Mouse (Mus musculus) thymus, postnatal 4 days (tissue): ENCODE data around the gene Mcts2.
"Not testable (repeated sequence)": the region's sequence is repeated elsewhere in the genome, so short reads cannot be mapped to it uniquely, and the experiment has no call there.

Source experiments
- DNase-seq: peaks from one replicate; pipeline ENCODE4 v3.0.0; 2021

The Mcts2 gene

DNA sequence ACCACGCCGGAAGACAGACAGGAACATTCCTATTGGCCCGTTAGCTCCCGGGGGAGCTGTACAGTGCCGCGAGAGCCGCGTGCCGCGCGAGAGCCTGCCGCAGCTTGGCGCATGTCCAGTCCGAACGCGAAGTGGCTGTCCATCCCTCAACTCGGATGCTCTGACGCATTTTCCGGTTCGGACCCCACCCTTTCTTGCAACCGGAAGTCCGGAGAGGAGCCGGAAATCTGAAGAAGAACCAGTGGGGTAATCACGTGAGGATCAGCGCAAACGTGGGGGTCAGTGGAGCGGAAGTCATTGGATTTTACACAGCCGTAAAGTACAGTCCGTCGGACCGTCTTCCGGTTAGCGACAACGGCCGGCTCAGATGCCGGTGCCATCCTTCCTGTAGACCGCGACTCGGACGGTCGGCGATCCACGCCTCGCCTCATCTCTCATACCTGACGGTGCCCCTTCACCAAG, at the start of gene Mcts2:
TSS of gene Mcts2 (plus strand) at position 230 of the 462 bp plus-strand sequence.
- peak; percentile 46 for DNase-seq

DNA sequence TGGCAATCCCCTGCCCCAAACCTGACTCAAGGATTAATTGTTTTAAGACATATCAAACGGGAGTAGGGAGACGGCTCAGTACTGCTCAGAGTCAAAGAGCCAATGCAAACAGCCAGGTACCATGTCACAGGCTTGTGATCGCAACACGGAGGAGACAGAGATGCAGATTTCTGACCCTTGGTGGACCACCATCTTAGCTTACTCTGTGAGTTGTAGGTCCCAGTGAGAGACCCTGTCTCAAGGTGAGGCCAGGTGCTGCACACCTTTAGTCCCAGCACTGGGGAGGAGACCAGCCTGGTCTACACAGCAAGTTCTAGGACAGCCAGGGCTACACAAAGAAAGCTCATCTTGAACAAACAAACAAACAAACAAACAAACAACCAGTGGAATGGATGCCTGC, 49.5 kb upstream of the Mcts2 start:
- DNase-seq: no peak

DNA sequence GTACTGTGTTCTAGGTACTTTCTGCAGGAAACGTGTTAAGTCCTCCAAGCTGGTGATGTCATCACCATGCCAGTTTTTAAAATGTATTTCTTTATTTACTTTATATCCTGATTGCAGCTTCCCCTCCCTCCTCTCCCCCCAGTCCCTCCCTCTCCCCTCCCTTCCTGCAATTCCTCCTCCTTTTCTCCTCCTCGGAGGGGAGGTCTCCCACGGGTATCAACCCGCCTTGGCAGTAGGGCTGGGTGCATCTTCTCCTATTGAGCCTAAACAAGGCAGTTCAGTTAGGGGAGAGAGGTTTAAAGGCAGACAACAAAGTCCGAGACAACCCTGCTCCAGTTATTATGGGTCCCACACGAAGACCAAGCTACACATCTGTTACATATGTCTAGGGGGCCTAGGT, 48.0 kb upstream of the Mcts2 start:
- DNase-seq: no peak

DNA sequence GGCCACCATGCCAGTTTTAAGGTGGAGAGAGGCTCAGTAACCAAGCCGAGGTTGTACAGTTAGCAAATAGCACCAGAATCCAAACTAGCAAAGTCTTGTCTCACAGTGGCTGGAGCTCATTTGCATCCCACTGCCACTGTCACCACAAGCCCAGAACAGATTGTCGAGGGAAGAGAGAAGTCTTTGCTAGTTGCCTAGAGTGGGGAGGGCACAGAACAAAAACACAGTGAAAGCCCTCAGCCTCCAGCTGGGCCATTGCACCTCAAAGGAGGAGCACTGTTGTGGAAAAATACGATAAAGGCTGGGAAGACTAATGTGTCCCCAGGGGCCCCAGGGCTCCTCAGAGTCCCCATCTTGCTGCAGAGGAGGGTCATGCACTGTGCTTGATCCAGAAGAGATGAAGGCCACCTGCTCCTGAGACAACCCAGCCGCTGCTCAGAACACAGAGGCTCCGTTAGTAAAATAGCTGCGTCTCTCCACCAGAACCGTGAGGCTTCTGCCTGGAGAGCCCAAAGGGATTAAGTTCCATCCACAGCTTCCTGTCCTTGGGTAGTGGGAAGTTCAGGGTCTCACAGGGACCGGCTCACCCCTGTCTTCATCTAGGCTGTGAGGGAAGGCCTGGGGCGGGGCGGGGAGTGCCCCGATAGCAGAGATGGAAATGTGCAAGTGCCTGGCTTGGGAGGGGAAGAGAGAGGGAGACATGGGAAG, 47.3 kb upstream of the Mcts2 start:
- no peak for DNase-seq

DNA sequence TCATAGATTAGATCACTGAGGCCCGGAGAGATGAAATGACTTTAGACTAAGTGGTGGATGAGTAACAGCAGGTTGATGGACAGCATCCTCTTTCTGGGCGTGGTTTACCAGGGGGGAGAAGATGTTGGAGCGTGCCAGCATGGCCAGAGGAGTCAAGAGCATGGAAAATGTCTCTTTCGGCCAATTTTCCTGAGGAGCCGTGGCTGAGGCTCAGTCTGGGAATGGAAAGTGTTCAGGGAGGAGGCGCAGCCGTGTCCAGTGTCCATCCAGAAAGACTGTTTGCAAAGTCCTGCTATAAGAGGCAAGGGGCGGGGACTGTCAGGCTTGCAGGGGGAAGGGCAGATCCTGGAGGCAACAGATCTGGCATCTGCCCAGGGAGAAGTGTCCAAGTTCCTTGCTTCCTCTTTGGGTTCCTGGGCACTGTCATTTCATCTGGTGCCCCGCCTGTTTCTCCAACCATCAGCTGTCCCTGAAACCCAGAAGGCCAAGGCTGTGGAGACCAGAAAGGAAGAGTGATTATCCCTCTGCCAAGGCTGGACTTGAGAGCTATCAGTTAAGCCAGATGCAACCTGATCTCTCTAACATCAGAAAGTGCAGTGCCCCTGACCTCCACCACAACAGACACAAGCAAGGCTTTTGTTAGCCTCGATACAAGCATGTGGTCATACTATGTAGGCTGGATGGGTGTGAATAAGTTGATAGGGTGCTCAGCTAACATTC, 33.8 kb upstream of the Mcts2 start:
- DNase-seq: no peak

DNA sequence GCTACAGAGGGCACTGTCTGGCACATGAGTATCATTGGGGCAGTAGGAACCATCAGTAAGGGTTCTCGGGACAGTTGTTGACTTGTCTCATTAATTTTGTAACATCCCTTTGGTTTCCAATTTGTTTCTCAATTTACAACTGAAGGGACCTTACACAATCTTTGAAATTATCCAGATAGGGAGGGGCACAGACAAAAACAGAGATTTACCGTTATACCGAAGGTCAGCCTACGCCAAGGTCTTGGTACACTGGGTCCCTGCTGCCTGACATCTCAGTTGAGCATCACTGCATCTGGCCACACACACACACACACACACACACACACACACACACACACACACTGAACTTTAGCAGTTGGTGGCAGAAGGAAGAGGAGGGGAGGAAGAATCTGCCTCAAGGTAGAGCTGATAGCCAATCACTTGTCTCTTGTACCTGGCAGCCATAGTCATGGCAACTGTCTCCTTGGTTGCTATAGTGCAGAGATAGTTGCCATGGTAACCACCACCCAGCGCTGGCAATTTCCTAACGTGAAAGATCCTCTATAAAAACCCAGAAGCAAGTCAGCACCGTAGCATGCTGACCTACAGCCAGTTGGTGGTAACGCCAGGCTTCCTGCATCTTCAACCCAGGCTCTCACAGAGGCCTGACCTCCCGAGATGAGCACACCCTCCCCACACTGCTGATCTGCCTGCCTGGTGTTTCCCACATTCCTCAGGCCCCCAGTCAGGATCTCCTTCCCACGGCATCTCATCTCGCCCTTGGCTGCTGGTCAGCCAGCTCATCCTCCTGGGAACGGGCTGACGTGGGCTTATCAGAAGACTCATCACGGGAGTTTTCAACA, 32.7 kb upstream of the Mcts2 start:
- DNase-seq: no peak

DNA sequence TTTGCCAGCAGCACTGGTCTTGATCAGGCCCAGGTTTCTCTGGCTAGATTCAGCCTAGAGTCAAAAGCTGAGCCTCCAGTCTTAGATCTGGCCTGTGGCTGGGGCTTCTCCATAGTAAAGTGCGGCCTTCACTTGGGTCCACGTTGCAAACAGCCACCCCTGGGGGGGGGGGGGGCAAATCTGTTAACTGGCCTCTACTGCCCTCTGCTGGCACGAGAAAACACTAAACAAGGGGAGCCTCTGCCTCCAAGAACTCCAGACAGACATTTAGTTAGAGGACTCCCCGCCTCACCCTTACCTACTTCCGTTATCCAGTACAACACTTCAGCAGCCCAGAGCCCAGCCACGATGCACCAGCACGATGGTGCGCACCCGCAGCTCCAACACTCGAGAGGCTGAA, 29.4 kb upstream of the Mcts2 start:
- DNase-seq: peak; percentile 38

DNA sequence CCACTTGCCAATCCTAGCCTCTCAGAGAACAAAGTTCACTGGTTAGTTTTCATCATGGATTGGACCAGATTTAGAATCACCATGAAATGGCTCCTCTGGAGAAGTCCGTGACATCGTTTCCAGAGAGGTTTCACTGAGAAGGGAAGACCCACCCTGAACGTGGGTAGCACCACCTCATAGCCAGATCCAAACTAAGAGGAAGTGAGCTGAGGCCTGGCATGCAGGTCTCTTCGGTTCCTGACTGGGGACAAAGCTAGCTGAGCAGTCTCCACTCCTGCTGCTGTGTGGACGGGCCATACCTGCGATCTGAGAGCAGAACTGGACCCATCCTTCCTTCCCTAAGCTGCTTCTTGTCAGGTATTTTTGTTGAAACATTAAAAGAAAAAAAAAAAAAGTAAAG, 25.7 kb upstream of the Mcts2 start:
- no peak for DNase-seq

DNA sequence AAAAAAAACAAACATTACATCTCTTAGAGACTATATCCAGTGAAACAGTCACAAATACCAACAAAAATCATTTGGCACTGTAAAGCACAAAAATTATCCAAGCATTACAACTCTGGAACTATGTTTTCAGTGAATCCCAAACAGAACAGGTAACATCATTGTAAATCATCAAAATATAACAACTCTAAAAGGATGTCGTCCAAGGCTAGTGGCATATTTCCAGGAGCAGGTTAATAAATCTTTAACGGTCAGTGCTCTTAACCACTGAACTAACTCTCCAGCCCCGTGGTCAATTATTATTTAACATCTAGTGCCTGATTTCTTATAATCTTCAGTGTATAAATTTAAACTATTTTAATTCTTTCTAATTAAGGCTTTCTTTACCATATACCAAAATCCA, 20.6 kb upstream of the Mcts2 start:
- DNase-seq: not testable (repeated sequence)

DNA sequence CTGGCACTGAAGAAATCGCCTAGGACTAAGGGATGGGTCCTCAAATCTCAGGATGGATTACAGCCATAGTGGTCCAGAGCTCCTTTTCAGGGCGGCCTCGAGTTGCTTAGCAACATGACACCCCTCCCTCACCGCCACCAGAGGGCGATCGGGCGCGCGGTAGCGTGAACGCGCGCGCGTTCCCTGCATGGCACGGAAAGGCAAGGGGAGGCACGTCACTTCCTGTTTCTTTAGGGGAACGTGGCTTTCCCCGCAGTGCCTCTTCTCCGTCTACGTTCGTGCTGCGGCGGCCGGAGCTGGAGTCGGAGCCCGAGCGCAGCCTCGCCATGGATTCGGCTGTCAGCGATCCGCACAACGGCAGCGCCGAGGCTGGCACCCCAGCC, 17.6 kb upstream of the Mcts2 start, which contains the start of gene H13:
TSS of gene H13 (plus strand) at position 206 of the 383 bp plus-strand sequence.
- peak; percentile 94 for DNase-seq

DNA sequence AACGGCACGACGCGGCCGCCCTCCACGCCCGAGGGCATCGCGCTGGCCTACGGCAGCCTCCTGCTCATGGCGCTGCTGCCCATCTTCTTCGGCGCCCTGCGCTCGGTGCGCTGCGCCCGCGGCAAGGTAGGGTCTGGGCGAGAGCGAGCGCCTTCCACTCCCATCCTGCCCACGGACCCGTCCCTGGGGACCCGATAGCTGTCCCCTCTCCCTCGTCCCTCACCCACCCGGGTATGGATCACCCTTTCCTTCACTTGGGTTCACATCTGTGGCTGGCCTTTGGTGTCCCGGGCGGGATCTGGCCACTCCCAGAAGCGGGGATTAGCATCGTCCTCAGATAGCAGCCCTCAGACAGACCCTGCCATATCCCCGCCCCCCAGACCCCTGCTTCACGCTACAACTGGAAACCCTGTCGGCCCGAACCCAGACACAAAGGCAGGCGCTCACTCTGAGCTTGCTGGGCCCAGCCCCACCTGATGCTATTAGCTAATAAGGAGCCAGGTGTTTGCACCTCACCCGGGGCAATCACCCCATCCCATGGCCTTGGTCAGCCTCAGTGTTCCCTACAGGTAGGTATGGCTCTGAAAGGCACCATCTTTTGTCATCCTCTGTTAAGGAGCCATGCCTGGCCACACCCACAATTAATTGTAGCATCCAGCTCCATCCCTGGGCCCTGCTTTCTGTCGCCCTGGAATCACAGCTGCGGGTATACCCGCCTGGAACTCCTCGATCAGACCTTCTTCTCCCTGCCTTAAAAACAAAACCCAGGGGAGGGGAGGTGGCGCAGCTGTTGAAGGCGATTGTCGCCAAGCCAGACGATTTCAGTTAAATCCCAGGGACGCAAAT, 17.0 kb upstream of the Mcts2 start:
- DNase-seq: peak; percentile 61

DNA sequence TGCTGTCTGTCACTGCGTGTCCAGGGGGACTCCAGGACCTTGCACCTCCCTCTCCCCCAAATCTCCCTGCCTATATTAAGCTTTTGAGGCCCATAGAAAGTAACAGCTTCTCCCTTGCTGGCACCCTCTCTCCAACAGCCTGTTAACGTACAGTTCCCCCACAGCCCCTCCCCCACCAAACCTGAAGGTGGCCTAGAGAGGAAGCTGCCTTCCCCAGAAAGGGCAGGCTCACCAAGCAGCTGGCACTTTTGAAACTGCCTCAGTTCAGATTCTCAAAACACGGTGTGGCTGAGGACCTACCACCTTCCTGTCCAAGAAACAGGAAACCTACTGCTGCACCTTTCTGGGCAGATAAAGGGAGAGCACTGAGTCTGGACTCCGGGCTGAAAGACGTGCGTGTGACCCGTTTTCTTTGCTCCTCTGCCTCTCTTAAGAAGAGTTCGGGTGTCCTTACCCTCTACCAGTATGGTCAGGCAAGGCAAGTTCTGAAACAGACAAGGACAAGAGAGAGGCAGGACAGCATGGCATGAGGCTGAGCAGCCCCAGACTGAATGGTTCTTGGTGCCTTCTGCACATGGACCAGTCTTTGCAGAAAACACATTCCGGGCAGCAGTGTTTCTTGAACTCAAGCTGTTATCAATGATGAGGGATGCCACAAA, 15.7 kb upstream of the Mcts2 start:
- DNase-seq: peak; percentile 95

DNA sequence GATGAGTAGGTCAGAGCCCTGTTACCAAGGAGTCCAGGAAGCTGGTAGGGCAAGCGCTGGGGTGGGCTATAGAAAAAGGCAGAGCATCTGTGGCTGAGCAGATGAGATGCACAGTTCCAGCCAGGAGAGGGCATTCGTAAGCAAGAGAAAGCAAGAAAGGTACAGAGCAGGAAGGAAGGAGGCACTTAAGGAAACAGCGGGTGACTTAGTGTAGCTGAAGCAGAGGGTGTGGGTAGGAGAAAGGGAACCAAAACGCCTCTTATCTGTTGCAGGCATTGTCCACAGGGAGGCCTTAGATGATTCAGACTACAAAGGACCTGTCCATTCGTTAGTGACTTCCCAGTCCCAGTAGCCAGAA, 15.2 kb upstream of the Mcts2 start:
- peak; percentile 81 for DNase-seq

DNA sequence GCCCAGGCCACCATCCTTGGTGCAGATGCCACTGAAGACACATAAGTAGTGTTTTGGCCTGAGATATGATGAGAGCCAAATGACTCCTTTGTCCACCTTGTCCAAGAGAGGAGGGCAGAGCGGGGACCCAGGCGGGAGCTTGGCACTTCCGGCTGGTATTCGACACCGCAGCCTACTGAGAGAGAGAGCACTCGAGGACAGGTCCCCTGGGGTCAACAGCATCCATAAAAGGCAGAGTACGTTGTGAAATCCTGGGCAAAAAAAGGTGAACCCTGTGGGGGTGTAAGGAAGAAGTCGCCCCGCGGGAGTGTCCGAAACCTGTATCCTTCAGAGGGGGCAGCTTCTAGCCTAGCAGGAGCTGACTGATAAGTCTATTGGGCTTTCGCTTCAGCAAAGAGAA, 14.7 kb upstream of the Mcts2 start:
- DNase-seq: no peak

DNA sequence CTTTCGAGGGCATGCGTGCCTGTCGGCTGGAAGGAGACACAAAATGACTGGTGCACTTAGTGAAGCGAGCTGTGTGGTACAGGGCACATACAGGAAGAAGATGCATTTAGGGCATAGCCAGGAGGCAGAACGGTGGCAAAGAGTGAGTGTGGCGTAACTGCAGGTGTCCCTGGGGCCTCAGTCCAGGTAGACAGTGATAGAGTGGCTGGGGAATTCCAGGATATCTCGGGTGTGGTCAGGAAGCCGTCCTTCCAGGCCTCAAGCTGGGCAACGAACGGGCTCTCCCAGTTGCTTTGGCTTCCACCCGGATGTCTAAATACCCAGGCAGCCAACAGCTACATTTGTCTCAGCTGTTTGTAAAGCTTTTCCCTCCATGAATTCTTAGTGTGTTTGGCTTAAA, 12.7 kb upstream of the Mcts2 start:
- no peak for DNase-seq

DNA sequence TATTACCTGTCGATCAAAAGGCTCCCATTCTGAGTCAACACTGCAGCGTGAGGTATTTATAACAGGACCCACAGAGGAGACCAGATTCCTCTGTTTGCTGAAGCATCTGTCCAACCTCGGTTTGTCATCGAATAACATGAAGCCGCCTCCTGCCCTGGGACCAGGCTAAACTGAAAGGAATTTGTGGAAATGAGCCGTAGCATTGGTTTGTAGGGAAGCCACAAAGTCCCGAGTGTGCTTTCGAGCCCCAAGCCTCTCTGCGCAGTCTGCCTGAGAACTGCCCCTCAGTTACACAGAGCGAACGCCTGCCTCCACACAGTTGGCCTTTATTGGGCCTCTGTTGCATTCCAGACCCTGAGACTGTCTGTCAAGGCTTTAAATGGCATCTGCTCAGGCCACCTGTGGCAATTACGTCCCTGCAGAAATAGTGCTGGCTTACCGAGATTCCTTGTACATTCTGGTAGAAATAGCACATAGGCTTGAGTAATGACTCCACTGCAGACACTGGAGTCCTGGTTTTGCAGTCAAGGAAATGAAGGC, 11.5 kb upstream of the Mcts2 start:
- no peak for DNase-seq

DNA sequence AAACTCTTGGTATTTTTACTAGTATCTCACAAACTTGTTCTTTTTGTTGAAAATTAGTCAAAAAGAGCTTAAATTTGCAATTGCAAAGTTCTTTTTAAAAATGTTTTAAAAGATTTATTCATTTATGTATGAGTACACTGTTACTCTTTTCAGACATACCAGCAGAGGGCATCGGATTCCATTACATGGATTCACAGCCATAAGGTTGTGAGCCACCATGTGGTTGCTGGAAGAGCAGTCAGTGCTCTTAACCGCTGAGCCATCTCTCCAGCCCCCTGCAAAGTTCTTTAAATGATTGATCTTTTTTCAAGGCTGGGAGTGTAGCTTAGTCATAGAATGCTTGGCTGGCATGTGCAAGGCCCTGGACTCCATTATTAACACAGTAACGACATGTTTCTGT, 8.5 kb upstream of the Mcts2 start:
- peak; percentile 64 for DNase-seq

DNA sequence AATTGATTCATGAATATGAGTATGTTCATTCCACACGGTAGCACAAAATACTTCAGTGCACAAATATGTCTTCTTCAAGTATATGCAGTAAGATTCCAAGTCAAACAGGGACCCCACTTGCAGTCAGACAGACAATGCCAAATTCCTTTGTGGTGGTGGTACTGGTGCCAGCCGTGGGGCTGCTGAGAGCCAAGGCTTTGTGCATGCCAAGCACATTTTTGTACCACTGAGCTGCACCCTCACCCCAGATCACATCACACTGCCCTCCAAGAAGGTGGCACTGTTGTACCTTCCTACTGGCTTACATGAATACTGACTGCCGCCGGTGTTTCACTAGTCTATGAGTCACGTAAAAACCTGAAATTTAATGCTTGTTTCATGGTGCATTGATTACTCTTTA, 7.9 kb upstream of the Mcts2 start:
- no peak for DNase-seq

DNA sequence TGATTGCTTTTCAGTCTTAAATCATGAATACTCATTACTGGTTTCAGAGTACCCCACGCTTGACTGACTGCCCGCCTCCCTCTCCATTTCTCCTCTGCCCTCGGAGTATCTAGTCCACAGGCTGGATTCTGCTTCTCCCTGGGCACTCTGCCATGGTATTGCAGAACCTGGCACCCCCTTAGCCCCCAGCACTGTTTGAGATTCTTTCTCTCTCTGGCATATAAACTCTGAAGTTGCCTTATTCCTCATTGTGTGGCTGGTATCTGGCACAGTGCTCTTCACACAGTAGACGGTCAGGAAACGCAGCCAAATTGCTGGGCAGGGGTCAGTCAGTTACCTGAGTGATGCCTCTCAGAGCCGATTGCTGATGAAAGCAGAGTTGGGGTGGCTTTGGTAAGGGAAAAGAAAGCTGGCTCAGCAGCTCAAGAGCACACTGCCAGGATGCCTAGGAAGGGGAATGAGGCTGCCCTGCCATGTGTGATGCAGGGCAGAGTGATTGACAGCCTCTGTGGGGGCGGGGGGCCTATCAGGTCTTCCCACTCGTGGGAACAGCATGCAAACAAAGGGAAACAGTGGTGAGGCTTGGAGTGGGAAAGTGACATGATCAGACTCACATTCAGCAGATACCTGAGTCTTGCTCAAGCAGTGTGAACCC, 7.0 kb upstream of the Mcts2 start:
- DNase-seq: no peak

DNA sequence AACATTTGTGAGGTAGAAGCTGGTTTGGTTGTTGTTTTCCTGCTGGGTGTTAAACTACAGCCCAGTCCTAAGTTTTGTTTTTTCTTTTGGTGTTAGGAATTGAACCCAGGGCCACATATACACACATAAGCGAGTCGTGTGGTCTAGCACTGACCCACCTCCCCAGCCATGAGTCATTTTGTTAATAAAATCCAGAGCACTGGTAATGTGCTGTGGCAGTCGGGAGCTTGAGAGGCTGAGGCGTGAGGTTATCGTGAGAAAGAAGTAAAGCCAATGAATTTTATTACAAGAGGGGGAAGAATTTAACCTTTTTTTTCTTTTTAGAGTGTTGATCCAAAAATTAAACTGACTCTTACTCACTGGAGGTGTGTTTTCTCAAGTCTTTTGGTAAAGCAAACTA, 3.7 kb upstream of the Mcts2 start:
- no peak for DNase-seq

DNA sequence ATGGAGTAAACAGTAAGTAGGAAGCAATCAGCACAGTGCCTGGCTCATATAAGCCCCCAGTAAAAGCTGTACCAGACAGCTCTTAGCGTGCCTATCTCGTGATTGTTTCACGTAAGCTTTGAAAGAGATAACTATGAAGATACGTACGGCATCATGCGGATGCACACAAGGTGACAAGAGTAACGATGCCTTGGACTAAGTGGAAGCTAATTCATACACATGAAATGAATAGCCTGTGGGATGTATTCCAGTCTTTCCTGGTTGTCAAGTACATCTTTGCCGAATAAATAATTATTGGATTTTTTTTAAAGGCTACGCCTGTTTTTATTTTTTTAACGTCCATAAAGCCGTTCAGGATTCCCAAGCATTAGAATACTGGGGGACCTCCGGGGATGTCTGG, 436 bp upstream of the Mcts2 start:
- DNase-seq: no peak
